Mouse (Mus musculus) heart, embryonic 13.5 days (tissue): ENCODE data around the gene Trim11. TPM values are rescaled to one million over a fixed set of nuclear protein-coding genes. Genes with fewer than 3 reads are reported as not detected.

Source experiments
- ATAC-seq: fragments of 200-750 bp; cut with Nextera tagmentation; 2 replicates; pipeline ENCODE4 v1.8.0; 2017; ENCODE audit warnings: moderate TSS enrichment; ENCODE audit not compliant: insufficient number of reproducible peaks, low FRiP score, low TSS enrichment; ENCODE audit errors: extremely low read depth
- H3K27ac ChIP-seq: fragments of 300-500 bp; sonication (generic); replicated peaks from 2 replicates; pipeline ENCODE4 v1.5.1; 2015; ENCODE audit warnings: moderate library complexity, mild to moderate bottlenecking, inconsistent platforms
- H3K27me3 ChIP-seq: fragments of 300-500 bp; sonication (generic); replicated peaks from 2 replicates; pipeline ENCODE4 v1.6.1; 2015; ENCODE audit warnings: mild to moderate bottlenecking, inconsistent platforms
- H3K36me3 ChIP-seq: fragments of 300-500 bp; sonication (generic); 2 replicates; pipeline ENCODE4 v1.6.1; 2015; ENCODE audit warnings: mild to moderate bottlenecking, inconsistent platforms
- H3K4me1 ChIP-seq: fragments of 300-500 bp; sonication (generic); 2 replicates; pipeline ENCODE4 v1.6.1; 2015; ENCODE audit warnings: inconsistent platforms
- H3K4me2 ChIP-seq: fragments of 300-500 bp; sonication (generic); 2 replicates; pipeline ENCODE4 v1.6.1; 2015; ENCODE audit warnings: inconsistent platforms, mild to moderate bottlenecking, moderate library complexity
- H3K4me3 ChIP-seq: fragments of 300-500 bp; sonication (generic); 2 replicates; pipeline ENCODE4 v1.5.1; 2015; ENCODE audit warnings: moderate library complexity, mild to moderate bottlenecking, inconsistent platforms
- H3K9ac ChIP-seq: fragments of 300-500 bp; sonication (generic); 2 replicates; pipeline ENCODE4 v1.6.1; 2015; ENCODE audit warnings: inconsistent platforms, mild to moderate bottlenecking, moderate library complexity
- H3K9me3 ChIP-seq: fragments of 300-500 bp; sonication (generic); 2 replicates; pipeline ENCODE4 v1.6.1; 2016; ENCODE audit warnings: inconsistent platforms
- WGBS: fragments of 180-500 bp; shearing (Covaris S2); methylation state at CpG from one replicate; pipeline ENCODE4 v1.1.7; 2015; ENCODE audit warnings: mixed read lengths; 5-methylcytosine and 5-hydroxymethylcytosine counted together
- polyA plus RNA-seq: library from polyadenylated mRNA; unstranded; fragments of >200 nt; fragmentation: Nextera tagmentation; extraction: Ambion mirVana; gene quantifications from 2 replicates; pipeline ENCODE4 v1.2.1, GENCODE M21; 2015

Gene Trim11
- polyA plus RNA-seq, 1 experiment from 2014 or later: 25.6 TPM

- no peak for ATAC-seq
- Histone ChIP-seq H3K9ac (no peak overlapping the region), H3K4me3 (no peak overlapping the region), H3K4me1 (peaks cover 37% of the 10 kb centered on the region), H3K9me3 (peaks cover 9% of the 10 kb centered on the region; the same call in 1 of the 2 replicates), H3K27me3 (peaks cover 26% of the 10 kb centered on the region), H3K27ac (no peak overlapping the region), H3K36me3 (peaks cover 16% of the 10 kb centered on the region), H3K4me2 (peak overlapping the region; percentile 85; the same call in 1 of the 2 replicates)
- 85% methylated on average over 6 of the region's 6 CpGs for WGBS
Observed at GRCm38 (mm10) chr11:58958536-58958935, 19.4 kb upstream of the Trim11 start.

GRCm38 (mm10) chr11:58959186-58959825, 18.6 kb upstream of the Trim11 start:
- 35% methylated on average over 15 of the region's 15 CpGs for WGBS
- Histone ChIP-seq H3K4me1 (peaks cover 36% of the 10 kb centered on the region), H3K36me3 (peaks cover 16% of the 10 kb centered on the region), H3K9me3 (peaks cover 9% of the 10 kb centered on the region; the same call in 1 of the 2 replicates), H3K27ac (peak overlapping the region; percentile 24; the same call in 1 of the 2 replicates), H3K4me2 (peak overlapping the region; percentile 85), H3K4me3 (peak overlapping the region; percentile 63), H3K27me3 (peaks cover 33% of the 10 kb centered on the region), H3K9ac (peak overlapping the region; percentile 76)
- ATAC-seq: no peak

- Histone ChIP-seq H3K27ac (peak overlapping the region; percentile 53; the same call in 1 of the 2 replicates), H3K36me3 (peaks cover 16% of the 10 kb centered on the region), H3K4me2 (peak overlapping the region; percentile 85), H3K9ac (peak overlapping the region; percentile 76), H3K9me3 (peaks cover 9% of the 10 kb centered on the region; the same call in 1 of the 2 replicates), H3K4me1 (peaks cover 41% of the 10 kb centered on the region), H3K27me3 (peaks cover 35% of the 10 kb centered on the region), H3K4me3 (peak overlapping the region; percentile 63)
- no peak; the same call in 1 of the 2 replicates for ATAC-seq
- WGBS: 3% methylated on average over 40 of the region's 40 CpGs
Observed at GRCm38 (mm10) chr11:58959921-58960465, 17.9 kb upstream of the Trim11 start.

GRCm38 (mm10) chr11:58961364-58962177, 16.3 kb upstream of the Trim11 start:
- H3K4me2 ChIP-seq: peak overlapping the region; percentile 22
- H3K4me1 ChIP-seq: peaks cover 43% of the 10 kb centered on the region
- peaks cover 9% of the 10 kb centered on the region; the same call in 1 of the 2 replicates for H3K9me3 ChIP-seq
- peaks cover 35% of the 10 kb centered on the region for H3K27me3 ChIP-seq
- peak overlapping the region; percentile 20; the same call in 1 of the 2 replicates for H3K4me3 ChIP-seq
- H3K9ac ChIP-seq: no peak overlapping the region
- ATAC-seq: no peak
- 47% methylated on average over 50 of the region's 50 CpGs for WGBS
- peaks cover 16% of the 10 kb centered on the region for H3K36me3 ChIP-seq
- no peak overlapping the region for H3K27ac ChIP-seq

GRCm38 (mm10) chr11:58963543-58963942, 14.3 kb upstream of the Trim11 start:
- no peak for ATAC-seq
- no peak overlapping the region for H3K27ac ChIP-seq
- WGBS: 34% methylated on average over 17 of the region's 17 CpGs

GRCm38 (mm10) chr11:58964216-58964615, 13.7 kb upstream of the Trim11 start:
- H3K27ac ChIP-seq: no peak overlapping the region
- 0 out of 2 replicates have a peak, but pooled peaks cover 2% of the 10 kb centered on the region for H3K36me3 ChIP-seq
- 75% methylated on average over 7 of the region's 7 CpGs for WGBS
- no peak overlapping the region for H3K9ac ChIP-seq
- peaks cover 9% of the 10 kb centered on the region; the same call in 1 of the 2 replicates for H3K9me3 ChIP-seq
- no peak overlapping the region for H3K4me2 ChIP-seq
- ATAC-seq: no peak
- H3K4me1 ChIP-seq: peaks cover 35% of the 10 kb centered on the region
- H3K27me3 ChIP-seq: peaks cover 35% of the 10 kb centered on the region
- no peak overlapping the region for H3K4me3 ChIP-seq

More at GRCm38 (mm10) chr11:58963543-58963942, 14.3 kb upstream of the Trim11 start:
- peaks cover 35% of the 10 kb centered on the region for H3K27me3 ChIP-seq
- H3K9me3 ChIP-seq: peaks cover 9% of the 10 kb centered on the region; the same call in 1 of the 2 replicates
- no peaks in the 10 kb centered on the region for H3K36me3 ChIP-seq
- no peak overlapping the region for H3K4me3 ChIP-seq
- H3K4me1 ChIP-seq: peaks cover 35% of the 10 kb centered on the region
- no peak overlapping the region for H3K4me2 ChIP-seq
- H3K9ac ChIP-seq: no peak overlapping the region

GRCm38 (mm10) chr11:58965001-58965760, 12.7 kb upstream of the Trim11 start:
- Histone ChIP-seq H3K9ac (peak overlapping the region; percentile 28; the same call in 1 of the 2 replicates), H3K27ac (no peak overlapping the region), H3K9me3 (peaks cover 9% of the 10 kb centered on the region; the same call in 1 of the 2 replicates), H3K4me3 (no peak overlapping the region), H3K36me3 (peaks cover 10% of the 10 kb centered on the region; the same call in 1 of the 2 replicates), H3K4me1 (peaks cover 34% of the 10 kb centered on the region), H3K4me2 (0 out of 2 replicates have a peak overlapping the region, but pooled peaks have one; percentile 15), H3K27me3 (peaks cover 35% of the 10 kb centered on the region)
- no peak for ATAC-seq
- 36% methylated on average over 12 of the region's 12 CpGs for WGBS

- peaks cover 25% of the 10 kb centered on the region for H3K36me3 ChIP-seq
- peaks cover 21% of the 10 kb centered on the region for H3K27me3 ChIP-seq
- peaks cover 44% of the 10 kb centered on the region for H3K4me1 ChIP-seq
- no peak overlapping the region for H3K4me2 ChIP-seq
- no peak overlapping the region for H3K27ac ChIP-seq
- H3K9ac ChIP-seq: no peak overlapping the region
- H3K9me3 ChIP-seq: no peaks in the 10 kb centered on the region
- no peak for ATAC-seq
- 94% methylated on average over 1 of the region's 1 CpGs for WGBS
- no peak overlapping the region for H3K4me3 ChIP-seq
Observed at GRCm38 (mm10) chr11:58967346-58967745, 10.5 kb upstream of the Trim11 start.

GRCm38 (mm10) chr11:58968551-58968950, 9.3 kb upstream of the Trim11 start:
- peaks cover 44% of the 10 kb centered on the region for H3K4me1 ChIP-seq
- no peak overlapping the region for H3K4me2 ChIP-seq
- 77% methylated on average over 7 of the region's 7 CpGs for WGBS
- H3K36me3 ChIP-seq: peaks cover 29% of the 10 kb centered on the region
- ATAC-seq: no peak
- peaks cover 9% of the 10 kb centered on the region for H3K27me3 ChIP-seq
- no peaks in the 10 kb centered on the region for H3K9me3 ChIP-seq
- no peak overlapping the region for H3K9ac ChIP-seq
- H3K4me3 ChIP-seq: no peak overlapping the region
- H3K27ac ChIP-seq: no peak overlapping the region

GRCm38 (mm10) chr11:58969027-58969426, 8.9 kb upstream of the Trim11 start:
- Histone ChIP-seq H3K4me2 (no peak overlapping the region), H3K9me3 (no peaks in the 10 kb centered on the region), H3K9ac (peak overlapping the region; percentile 33; the same call in 1 of the 2 replicates), H3K4me3 (no peak overlapping the region), H3K4me1 (peaks cover 43% of the 10 kb centered on the region), H3K36me3 (peaks cover 29% of the 10 kb centered on the region), H3K27me3 (peaks cover 4% of the 10 kb centered on the region; the same call in 1 of the 2 replicates), H3K27ac (no peak overlapping the region)
- 58% methylated on average over 8 of the region's 8 CpGs for WGBS
- ATAC-seq: no peak
